Mouse (Mus musculus) urinary bladder, adult 18-20 months (tissue): ENCODE data around the gene Sema4d.

Source experiments
- DNase-seq, 2 experiments: peaks; one replicate each; pipeline ENCODE4 v3.0.0; 2022; ENCODE audit warnings: low spot score in 2 of 2, mixed read lengths in 2 of 2

Gene Sema4d

DNA sequence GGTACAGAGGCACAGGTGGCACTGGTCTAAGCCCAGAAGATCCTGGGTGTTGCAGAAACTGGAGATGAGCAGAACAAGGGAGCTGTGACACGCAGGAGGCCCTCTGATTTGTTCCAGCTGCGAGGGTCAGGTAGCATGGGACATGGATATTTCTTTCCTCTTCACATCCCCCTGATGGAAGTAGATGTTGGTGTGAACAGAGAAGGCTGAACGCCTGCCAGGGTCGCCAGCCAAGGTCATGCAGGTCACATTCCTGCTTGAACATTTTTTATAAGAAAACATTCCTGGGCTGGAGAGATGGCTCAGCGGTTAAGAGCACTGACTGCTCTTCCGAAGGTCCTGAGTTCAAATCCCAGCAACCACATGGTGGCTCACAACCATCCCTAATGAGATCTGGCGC lies 66.2 kb downstream of the Sema4d start:
- DNase-seq: no peak

- no peak for DNase-seq
These were observed 67.5 kb downstream of the Sema4d start for GRCm38 (mm10) chr13:51725926-51726574.

DNA sequence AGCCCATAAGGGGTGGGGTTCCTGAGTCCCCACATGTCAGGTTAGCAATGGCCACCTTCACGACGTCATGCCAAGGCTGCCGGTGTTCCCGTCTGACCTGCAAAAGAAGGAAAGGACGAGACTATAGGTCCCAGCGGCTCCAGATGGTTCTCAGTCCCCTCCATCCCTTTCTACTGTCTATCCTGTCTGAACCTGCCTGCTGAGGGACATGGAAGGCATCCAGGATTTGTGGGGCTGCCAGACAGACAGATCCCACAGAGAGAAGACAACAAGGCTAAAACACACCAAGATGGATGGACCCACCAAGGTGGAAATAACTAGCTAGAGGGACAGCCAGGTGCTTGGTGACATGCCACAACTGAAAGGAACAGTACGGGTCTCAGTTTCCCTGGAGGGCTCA lies 68.1 kb downstream of the Sema4d start:
- no peak for DNase-seq

- no peak for DNase-seq
These were observed 69.0 kb downstream of the Sema4d start for GRCm38 (mm10) chr13:51724566-51724965.

GRCm38 (mm10) chr13:51723114-51723513 lies 70.4 kb downstream of the Sema4d start:
- no peak for DNase-seq

DNA sequence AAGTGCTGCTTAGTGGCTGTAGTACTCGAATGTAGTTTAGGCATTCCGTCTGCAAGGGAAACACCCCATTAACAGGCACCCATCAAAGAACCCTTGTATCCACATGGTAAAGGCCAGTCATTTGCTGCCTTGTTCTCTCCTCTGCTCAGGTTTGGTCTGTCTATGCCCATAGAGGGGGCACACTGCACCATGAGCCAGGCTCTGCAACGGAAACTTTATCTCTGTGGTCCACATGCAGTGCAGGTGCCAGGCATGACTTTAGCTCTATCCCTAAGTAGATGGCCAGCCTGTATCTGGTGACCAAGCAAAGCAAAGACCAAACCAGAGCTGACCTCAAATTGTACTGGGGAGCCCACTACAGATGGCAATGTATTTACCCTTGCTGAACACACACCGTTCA lies 73.0 kb downstream of the Sema4d start:
- DNase-seq: no peak

DNA sequence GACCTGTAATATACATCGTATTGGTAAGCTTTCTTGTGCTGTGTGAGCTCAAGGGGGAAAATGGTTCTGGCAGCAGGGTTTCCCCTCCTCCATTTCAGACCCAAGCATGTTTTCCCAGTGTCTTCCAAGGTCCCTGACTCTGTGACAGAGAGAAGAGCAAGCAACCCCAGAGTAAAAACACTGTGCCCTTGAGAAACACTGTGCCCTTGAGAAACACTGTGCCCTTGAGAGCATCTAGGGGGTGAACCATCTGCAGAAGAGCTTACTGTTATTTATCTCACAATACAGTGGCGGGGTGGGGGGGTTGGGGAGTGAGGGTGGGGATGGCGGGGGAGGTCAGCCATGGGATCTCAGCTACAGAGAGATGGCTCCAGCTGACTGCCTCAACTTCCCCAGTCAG lies 74.3 kb downstream of the Sema4d start:
- no peak for DNase-seq

DNA sequence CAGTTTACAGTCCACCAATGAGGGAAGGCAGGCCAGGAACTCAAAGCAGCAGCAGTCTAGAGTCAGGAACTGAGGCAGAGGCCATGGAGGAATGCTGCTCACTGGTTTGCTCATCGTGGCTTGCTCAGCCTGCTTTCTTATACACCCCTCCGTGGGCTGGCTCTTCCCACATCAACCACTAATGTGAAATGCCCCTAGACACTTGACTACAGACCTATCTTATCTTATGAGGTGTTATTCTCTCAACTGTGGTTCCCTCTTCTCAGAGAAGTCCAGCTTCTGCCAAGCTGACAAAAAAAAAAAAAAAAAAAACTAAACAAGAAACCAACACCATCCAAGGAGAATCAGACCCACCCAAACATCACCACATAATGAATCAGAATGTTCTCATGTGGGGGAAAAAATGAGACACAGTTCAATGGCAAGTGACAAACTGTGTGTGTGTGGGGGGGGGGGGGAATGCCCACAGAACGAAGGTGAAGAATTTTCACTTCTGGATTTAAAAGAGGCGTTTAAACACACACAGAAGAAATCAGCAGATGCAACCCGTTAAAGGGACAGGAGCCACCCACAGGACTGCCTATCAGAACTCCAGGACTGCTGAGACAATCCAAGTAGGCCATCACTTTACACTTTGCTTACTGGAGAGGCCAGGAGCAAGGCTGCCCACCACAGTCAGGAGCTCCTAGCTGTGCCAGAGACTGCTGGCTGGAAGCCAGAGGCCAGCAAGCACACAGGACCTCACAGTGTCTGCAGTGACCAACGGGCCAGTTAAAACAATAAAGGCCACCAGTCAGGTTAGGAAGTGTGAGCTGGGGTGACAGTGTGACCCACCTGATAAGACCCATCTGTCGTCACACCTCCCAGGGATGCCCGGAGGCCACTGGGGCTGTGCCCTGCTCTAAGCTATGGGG lies 76.9 kb downstream of the Sema4d start:
- DNase-seq: no peak

- DNase-seq: no peak
These were observed 81.5 kb downstream of the Sema4d start for GRCm38 (mm10) chr13:51712022-51712421.

DNA sequence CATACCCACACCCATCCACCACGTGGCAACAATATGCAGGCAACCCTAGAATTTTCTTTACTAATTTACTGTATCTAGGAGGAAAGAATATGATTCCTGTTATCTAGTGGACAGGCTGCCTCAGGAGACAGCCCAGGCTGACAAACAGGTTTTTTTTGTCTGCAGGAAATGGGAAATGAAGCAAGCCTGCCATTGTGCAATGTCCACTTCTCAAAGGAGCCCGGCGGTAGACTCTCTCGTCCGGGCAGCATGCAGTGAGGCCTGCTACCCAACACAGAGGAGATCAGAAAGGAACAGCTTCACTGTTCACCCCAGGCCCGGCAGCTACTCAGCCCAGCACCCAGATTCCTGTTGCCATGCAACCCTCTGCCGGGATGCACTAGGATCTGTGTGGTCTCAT lies 82.8 kb downstream of the Sema4d start:
- peak; percentile 12 to 43 for DNase-seq

GRCm38 (mm10) chr13:51705882-51706854 lies 87.4 kb downstream of the Sema4d start:
- DNase-seq: no peak

- no peak for DNase-seq
These were observed 89.7 kb downstream of the Sema4d start for GRCm38 (mm10) chr13:51703893-51704292.

DNA sequence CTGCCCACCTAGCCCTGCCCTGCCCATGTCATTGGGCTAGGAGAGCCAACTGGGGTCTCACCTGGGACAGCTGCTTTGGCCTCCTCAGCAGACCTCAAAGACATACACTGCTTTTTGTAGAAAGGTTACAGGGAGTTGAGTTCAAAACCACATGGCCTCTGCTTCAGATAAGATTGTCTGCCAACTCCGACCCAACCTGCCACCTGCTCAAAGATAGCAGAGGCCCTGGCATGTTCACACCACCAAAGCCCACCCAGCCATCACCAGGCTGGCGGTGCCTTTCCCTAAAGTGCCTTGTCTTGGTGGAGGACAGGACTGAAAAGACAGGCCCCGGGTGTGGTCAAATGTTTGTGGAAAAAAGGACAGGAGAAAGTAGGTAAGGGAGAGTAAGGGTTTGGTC lies 95.2 kb downstream of the Sema4d start:
- no peak for DNase-seq

DNA sequence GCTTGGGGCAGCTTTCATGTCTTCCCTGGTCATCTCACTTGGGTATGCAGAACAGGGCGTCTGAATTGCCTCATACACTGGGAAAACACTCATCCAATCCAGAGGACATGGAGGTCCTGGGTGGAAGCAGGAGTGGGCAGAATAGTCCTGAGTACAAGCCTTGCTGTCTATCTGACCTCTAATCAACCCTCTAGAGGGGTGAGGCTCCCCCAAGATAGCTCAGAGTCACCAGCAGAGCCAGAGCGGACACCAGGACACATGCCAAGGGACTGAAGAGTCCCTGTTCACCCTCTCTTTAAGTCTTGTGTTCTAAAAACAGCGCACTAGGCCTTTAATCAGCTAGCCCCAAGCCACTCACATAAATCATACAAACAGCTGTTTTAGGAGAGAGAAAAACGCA lies 95.7 kb downstream of the Sema4d start:
- DNase-seq: no peak

GRCm38 (mm10) chr13:51697455-51697854 lies 96.1 kb downstream of the Sema4d start:
- no peak for DNase-seq

DNA sequence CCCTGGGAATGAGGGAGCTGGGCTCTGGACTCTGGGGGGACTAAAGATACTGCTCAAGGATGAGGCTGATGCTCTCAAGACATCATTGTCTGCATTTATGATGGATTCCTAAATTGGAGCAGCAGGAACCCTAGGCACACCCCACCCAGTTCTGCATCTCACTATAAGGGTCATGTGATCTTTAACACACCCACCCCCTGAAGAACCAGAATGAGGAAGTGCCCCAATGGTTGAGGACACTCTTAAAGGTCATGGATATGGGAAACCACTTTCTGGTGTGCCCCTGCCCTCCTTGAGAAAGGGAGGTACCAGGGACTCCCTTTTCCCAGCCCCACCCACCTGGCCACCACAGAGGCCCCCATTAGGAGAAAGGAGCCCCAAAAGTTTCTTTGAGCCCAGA lies 97.1 kb downstream of the Sema4d start:
- DNase-seq: no peak

- no peak for DNase-seq
These were observed 104.9 kb downstream of the Sema4d start for GRCm38 (mm10) chr13:51688688-51689087.

- no peak for DNase-seq
These were observed 106.6 kb downstream of the Sema4d start for GRCm38 (mm10) chr13:51686966-51687365.

DNA sequence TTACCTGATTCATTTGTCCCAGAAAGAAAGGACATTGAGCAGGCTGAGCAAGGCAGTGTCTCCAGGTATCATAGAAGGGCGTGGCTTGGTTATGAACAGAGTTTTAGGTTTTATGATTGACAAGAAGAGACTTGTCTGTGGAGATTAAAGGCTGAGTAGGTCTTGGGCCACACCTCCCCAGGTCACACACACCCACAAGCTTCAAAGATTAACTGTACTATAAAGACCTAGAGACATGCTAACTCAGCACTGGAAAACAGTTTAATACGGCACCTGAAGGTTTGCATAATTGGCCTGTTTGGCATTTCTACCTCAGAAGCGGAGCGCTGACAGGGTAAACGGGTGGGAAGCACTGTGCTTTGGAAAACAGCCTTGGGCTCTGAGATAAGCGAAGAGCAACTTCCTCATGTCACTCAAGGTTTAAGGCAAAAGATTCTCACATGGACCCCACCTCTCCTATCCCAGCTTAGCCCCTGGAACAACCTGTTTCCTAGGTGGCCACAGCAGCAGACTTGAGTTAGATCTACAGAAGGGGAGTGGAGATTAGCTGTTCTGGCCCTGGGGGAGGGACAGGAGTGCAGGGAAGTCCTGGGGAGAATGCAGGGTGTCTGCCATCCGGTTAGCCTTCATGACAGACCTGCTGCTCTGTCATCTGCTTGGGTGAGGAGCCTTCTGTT lies 108.1 kb downstream of the Sema4d start:
- peak in 1 of 2 experiments; percentile 9 for DNase-seq

GRCm38 (mm10) chr13:51681634-51682033 lies 111.9 kb downstream of the Sema4d start:
- DNase-seq: no peak

GRCm38 (mm10) chr13:51681076-51681475 lies 112.5 kb downstream of the Sema4d start:
- DNase-seq: no peak
